Mouse (Mus musculus) intestine, embryonic 15.5 days (tissue): ENCODE data around the gene Utrn. TPM values are rescaled to one million over a fixed set of nuclear protein-coding genes. Genes with fewer than 3 reads are reported as not detected.

Experiments used
- ATAC-seq: fragments of 200-750 bp; cut with Nextera tagmentation; 2 replicates; pipeline ENCODE4 v1.8.0; 2017; ENCODE audit warnings: moderate TSS enrichment, moderate library complexity
- H3K27ac ChIP-seq: fragments of 300-500 bp; sonication (generic); 2 replicates; pipeline ENCODE4 v1.5.1; 2015; ENCODE audit warnings: mild to moderate bottlenecking, inconsistent platforms
- H3K27me3 ChIP-seq: fragments of 300-500 bp; sonication (generic); replicated peaks from 2 replicates; pipeline ENCODE4 v1.6.1; 2015; ENCODE audit warnings: inconsistent platforms
- H3K36me3 ChIP-seq: fragments of 300-500 bp; sonication (generic); 2 replicates; pipeline ENCODE4 v1.6.1; 2015; ENCODE audit warnings: inconsistent platforms
- H3K4me1 ChIP-seq: fragments of 300-500 bp; sonication (generic); replicated peaks from 2 replicates; pipeline ENCODE4 v1.6.1; 2015; ENCODE audit warnings: inconsistent platforms
- H3K4me2 ChIP-seq: fragments of 300-500 bp; sonication (generic); replicated peaks from 2 replicates; pipeline ENCODE4 v1.6.1; 2015; ENCODE audit warnings: mild to moderate bottlenecking, inconsistent platforms
- H3K4me3 ChIP-seq: fragments of 300-500 bp; sonication (generic); replicated peaks from 2 replicates; pipeline ENCODE4 v1.5.1; 2015; ENCODE audit warnings: inconsistent platforms
- H3K9ac ChIP-seq: fragments of 300-500 bp; sonication (generic); 2 replicates; pipeline ENCODE4 v1.6.1; 2015; ENCODE audit warnings: inconsistent platforms
- H3K9me3 ChIP-seq: fragments of 300-500 bp; sonication (generic); 2 replicates; pipeline ENCODE4 v1.6.1; 2016; ENCODE audit warnings: inconsistent platforms
- WGBS: fragments of 180-500 bp; shearing (Covaris S2); methylation state at CpG from one replicate; pipeline ENCODE4 v1.1.7; 2015; 5-methylcytosine and 5-hydroxymethylcytosine counted together
- polyA plus RNA-seq: library from polyadenylated mRNA; unstranded; fragments of >200 nt; fragmentation: Nextera tagmentation; extraction: Ambion mirVana; gene quantifications from 2 replicates; pipeline ENCODE4 v1.2.1, GENCODE M21; 2015

Utrn gene
- polyA plus RNA-seq, 1 experiment from 2014 or later: 43.8 TPM

DNA sequence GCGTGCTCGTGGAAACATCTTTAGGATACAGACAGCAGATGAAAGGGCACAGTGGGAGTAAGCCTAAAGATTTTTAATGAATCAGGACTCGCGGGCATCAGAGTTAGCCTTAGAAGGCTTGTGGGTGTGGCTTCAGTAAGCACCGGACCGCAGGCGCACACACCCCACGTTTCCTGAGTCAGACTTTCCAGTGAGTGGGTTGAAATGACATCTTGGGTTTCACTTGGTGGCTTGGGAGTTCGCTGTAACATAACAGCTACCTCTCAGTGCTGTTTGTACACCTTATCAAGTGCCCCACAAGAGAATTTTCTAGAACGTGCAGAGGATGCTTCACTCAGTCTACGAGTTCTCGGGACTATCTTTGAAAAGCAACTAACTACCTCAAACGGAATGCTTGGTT, 19.2 kb upstream of the Utrn start:
- ATAC-seq: no peak
- Histone ChIP-seq H3K4me2 (no peak overlapping the region), H3K27ac (no peak overlapping the region), H3K9me3 (no peaks in the 10 kb centered on the region), H3K4me3 (no peak overlapping the region), H3K27me3 (no peaks in the 10 kb centered on the region), H3K4me1 (no peaks in the 10 kb centered on the region), H3K9ac (no peak overlapping the region), H3K36me3 (no peaks in the 10 kb centered on the region)
- 73% methylated on average over 13 of the region's 13 CpGs for WGBS

DNA sequence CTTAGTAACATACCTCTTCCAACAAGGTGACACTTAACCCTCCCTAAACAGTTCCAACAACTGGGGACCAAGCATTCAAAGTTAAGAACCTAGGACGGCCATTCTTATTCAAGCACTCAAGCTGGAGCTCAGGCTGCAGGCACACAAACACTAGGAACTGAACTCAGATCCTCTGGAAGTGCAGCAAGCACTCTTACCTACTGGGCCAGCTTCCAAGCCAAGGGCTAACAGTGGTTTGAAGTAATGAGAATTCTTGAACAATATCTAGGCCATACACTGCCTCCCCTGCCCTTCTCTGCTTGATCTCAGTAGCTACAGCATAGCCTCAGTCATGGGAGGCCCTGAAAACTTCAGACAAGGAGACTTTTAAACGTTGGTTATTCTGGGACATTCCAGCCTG, 18.6 kb upstream of the Utrn start:
- H3K27me3 ChIP-seq: no peaks in the 10 kb centered on the region
- H3K4me2 ChIP-seq: no peak overlapping the region
- 70% methylated on average over 2 of the region's 2 CpGs for WGBS
- no peak overlapping the region for H3K27ac ChIP-seq
- H3K36me3 ChIP-seq: no peaks in the 10 kb centered on the region
- ATAC-seq: no peak
- no peak overlapping the region for H3K9ac ChIP-seq
- no peaks in the 10 kb centered on the region for H3K4me1 ChIP-seq
- no peak overlapping the region for H3K4me3 ChIP-seq
- no peaks in the 10 kb centered on the region for H3K9me3 ChIP-seq

DNA sequence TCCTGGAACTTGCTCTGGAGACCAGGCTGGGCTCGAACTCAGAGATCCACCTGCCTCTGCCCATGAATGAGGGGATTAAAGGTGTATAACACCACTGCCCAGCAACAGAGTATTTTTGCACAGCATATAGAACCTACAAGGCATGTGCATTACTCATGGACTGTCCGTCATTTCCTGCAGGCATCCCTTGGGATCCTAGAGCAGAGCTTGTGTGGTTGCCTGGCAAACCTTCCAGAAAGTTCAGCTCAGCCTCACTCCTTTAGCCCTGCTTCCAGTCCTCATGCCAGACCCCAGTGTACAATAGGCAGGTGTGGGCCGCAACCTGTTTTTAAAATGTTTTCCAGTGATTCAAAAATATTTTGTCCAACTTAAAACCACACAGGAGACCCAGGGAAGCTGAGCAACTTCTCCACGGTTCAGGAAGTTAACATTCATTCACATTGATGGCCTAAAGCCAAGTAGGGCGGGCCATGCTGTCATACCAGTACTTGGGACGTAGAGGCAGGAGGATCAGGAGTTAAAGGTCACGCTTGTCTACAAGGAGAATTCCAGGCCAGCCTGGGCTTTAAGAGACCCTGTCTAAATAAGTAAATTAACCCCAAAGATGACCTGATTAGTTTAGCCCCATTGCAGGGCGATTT, 15.3 kb upstream of the Utrn start:
- no peak for ATAC-seq
- Histone ChIP-seq H3K27ac (no peak overlapping the region), H3K4me3 (no peak overlapping the region), H3K4me2 (no peak overlapping the region), H3K27me3 (no peaks in the 10 kb centered on the region), H3K4me1 (no peaks in the 10 kb centered on the region), H3K9ac (no peak overlapping the region), H3K36me3 (no peaks in the 10 kb centered on the region), H3K9me3 (no peaks in the 10 kb centered on the region)
- WGBS: 52% methylated on average over 8 of the region's 8 CpGs

- Histone ChIP-seq H3K27me3 (no peaks in the 10 kb centered on the region), H3K9me3 (no peaks in the 10 kb centered on the region), H3K4me1 (peaks cover 4% of the 10 kb centered on the region; the same call in 1 of the 2 replicates), H3K9ac (no peak overlapping the region), H3K27ac (no peak overlapping the region), H3K4me3 (no peak overlapping the region), H3K36me3 (no peaks in the 10 kb centered on the region), H3K4me2 (no peak overlapping the region)
- WGBS: 86% methylated on average over 4 of the region's 4 CpGs
- ATAC-seq: no peak
Observed at GRCm38 (mm10) chr10:12881911-12882310, 12.7 kb upstream of the Utrn start.

DNA sequence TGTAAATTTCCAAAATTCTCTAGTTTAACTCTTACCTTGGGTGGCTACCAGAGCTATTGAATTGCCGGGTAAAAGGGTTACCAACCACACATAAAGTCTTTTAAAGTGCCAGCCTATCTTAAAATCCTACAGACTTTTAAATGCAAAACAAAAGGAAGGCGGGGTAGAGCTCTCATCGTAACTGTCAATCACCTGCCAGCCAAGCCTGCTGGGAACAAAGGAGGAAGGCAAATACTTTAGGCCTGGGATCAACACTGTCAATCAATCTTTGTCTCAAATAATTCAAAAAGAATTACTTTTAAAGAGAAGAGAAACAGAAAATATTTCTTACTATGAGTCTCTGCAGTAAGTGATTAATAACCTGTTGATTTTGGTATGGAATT, 10.1 kb upstream of the Utrn start:
- Histone ChIP-seq H3K27ac (no peak overlapping the region), H3K9ac (no peak overlapping the region), H3K9me3 (no peaks in the 10 kb centered on the region), H3K4me2 (no peak overlapping the region), H3K36me3 (no peaks in the 10 kb centered on the region), H3K4me3 (no peak overlapping the region), H3K4me1 (peaks cover 4% of the 10 kb centered on the region; the same call in 1 of the 2 replicates), H3K27me3 (no peaks in the 10 kb centered on the region)
- 35% methylated on average over 3 of the region's 3 CpGs for WGBS
- ATAC-seq: no peak

DNA sequence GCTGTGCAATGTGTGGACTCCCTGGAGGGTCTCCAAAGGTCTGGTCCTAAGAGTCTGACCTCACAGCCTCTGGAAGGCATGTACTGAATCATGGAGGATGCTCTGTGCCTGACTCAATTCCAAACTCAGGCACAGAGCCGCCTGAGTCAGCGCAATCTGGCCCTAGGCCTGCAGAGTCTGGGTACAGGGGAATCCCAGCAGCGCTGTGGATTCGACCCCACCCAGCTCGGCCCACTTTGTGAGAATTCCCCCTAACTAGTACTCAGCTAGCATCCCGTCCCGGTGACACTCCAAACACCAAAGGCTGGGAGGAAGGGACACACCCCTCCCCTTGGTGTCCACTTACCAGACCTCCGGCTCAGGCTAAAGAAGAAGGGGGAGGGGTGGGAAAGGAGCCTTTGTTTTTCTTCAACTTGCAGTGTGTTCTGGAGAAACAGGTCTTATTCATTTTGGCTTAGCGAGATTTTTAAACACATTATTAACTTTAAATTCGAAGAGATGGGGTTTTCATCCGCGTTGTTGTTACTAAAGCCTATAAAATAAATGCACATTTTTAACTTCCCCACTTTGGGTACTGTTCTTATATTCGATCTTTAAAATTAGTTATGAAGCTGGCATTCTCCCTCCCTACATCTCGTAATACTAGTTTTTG, 9.6 kb upstream of the Utrn start:
- Histone ChIP-seq H3K27me3 (no peaks in the 10 kb centered on the region), H3K4me1 (peaks cover 4% of the 10 kb centered on the region; the same call in 1 of the 2 replicates), H3K9ac (no peak overlapping the region), H3K36me3 (no peaks in the 10 kb centered on the region), H3K4me2 (peak overlapping the region; percentile 28), H3K27ac (no peak overlapping the region), H3K9me3 (no peaks in the 10 kb centered on the region), H3K4me3 (no peak overlapping the region)
- 17% methylated on average over 14 of the region's 14 CpGs for WGBS
- no peak for ATAC-seq

GRCm38 (mm10) chr10:12876426-12876825, 7.3 kb upstream of the Utrn start:
- ATAC-seq: no peak
- Histone ChIP-seq H3K9ac (no peak overlapping the region), H3K27ac (no peak overlapping the region), H3K27me3 (no peaks in the 10 kb centered on the region), H3K4me2 (no peak overlapping the region), H3K36me3 (no peaks in the 10 kb centered on the region), H3K9me3 (no peaks in the 10 kb centered on the region), H3K4me3 (no peak overlapping the region), H3K4me1 (peaks cover 4% of the 10 kb centered on the region; the same call in 1 of the 2 replicates)
- 82% methylated on average over 3 of the region's 3 CpGs for WGBS

DNA sequence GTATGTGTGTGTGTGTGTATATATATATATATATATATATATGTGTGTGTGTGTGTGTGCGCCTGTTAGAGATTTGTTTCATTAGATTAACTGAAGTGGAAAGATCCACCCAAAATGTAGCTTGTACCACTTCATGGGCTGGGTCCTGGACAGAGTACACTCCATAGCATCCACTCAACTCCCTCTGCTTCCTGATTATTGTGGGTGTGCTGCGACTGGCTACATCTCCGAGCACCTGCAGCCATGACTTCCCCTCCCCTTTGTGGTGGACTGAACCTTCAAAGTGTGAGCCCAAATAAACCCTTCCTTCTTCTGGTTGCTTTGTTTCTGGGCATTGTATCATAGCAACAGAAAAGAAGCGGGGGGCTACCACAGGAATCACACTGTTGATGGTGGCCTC, 6.2 kb upstream of the Utrn start:
- Histone ChIP-seq H3K9me3 (no peaks in the 10 kb centered on the region), H3K36me3 (no peaks in the 10 kb centered on the region), H3K4me3 (no peak overlapping the region), H3K27me3 (no peaks in the 10 kb centered on the region), H3K4me1 (peaks cover 4% of the 10 kb centered on the region; the same call in 1 of the 2 replicates), H3K9ac (no peak overlapping the region), H3K27ac (no peak overlapping the region), H3K4me2 (no peak overlapping the region)
- ATAC-seq: no peak
- 87% methylated on average over 4 of the region's 4 CpGs for WGBS

GRCm38 (mm10) chr10:12874577-12875277, 5.6 kb upstream of the Utrn start:
- Histone ChIP-seq H3K27me3 (no peaks in the 10 kb centered on the region), H3K36me3 (no peaks in the 10 kb centered on the region), H3K9me3 (no peaks in the 10 kb centered on the region), H3K27ac (no peak overlapping the region), H3K4me2 (no peak overlapping the region), H3K4me3 (no peak overlapping the region), H3K4me1 (peaks cover 4% of the 10 kb centered on the region; the same call in 1 of the 2 replicates), H3K9ac (no peak overlapping the region)
- 66% methylated on average over 8 of the region's 8 CpGs for WGBS
- ATAC-seq: peak; percentile 46; the same call in 1 of the 2 replicates

- Histone ChIP-seq H3K27me3 (no peaks in the 10 kb centered on the region), H3K27ac (no peak overlapping the region), H3K36me3 (no peaks in the 10 kb centered on the region), H3K9me3 (no peaks in the 10 kb centered on the region), H3K4me3 (no peak overlapping the region; the same call in 1 of the 2 replicates), H3K4me1 (peaks cover 5% of the 10 kb centered on the region), H3K9ac (no peak overlapping the region), H3K4me2 (peak overlapping the region; percentile 92)
- ATAC-seq: no peak
- WGBS: 17% methylated on average over 1 of the region's 1 CpGs
Observed at GRCm38 (mm10) chr10:12869846-12870245, 681 bp upstream of the Utrn start.

GRCm38 (mm10) chr10:12868189-12869028, 756 bp downstream of the Utrn start:
- peak; percentile 81 for ATAC-seq
- Histone ChIP-seq H3K27ac (peak overlapping the region; percentile 93), H3K9ac (peak overlapping the region; percentile 85), H3K9me3 (no peaks in the 10 kb centered on the region), H3K36me3 (no peaks in the 10 kb centered on the region), H3K4me1 (peaks cover 5% of the 10 kb centered on the region), H3K4me2 (peak overlapping the region; percentile 92), H3K27me3 (no peaks in the 10 kb centered on the region), H3K4me3 (peak overlapping the region; percentile 79)
- 0% methylated on average over 41 of the region's 41 CpGs for WGBS

DNA sequence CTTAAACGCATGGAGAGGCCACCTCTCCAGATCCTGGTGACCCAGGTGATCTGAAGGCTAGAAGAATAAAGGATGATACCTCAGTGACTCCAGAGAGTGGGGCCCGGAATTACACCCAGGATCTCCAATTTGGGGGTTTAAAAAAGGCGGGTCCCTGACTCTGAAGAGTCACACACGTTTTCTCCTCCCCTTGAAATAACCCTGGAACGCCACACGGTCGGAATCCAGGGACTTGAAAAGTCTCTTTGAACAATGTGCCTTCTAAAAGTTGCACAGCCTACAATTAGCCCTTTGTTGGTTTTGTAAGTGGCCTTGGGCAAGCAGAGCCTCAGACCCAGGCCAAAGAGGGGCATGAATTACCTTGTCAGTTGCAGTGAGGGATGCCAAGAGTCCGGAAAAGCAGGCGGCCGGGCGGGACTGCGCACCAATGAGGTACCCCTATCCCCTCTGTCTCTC, 1.4 kb downstream of the Utrn start:
- no peak for ATAC-seq
- H3K27ac ChIP-seq: peak overlapping the region; percentile 93
- H3K27me3 ChIP-seq: no peaks in the 10 kb centered on the region
- WGBS: 0% methylated on average over 12 of the region's 12 CpGs
- peak overlapping the region; percentile 92 for H3K4me2 ChIP-seq
- H3K4me1 ChIP-seq: peaks cover 5% of the 10 kb centered on the region
- H3K9ac ChIP-seq: peak overlapping the region; percentile 85
- H3K36me3 ChIP-seq: no peaks in the 10 kb centered on the region
- H3K4me3 ChIP-seq: peak overlapping the region; percentile 79
- no peaks in the 10 kb centered on the region for H3K9me3 ChIP-seq
